Mouse (Mus musculus): ENCODE data around the gene Swap70. TPM values are rescaled to one million over a fixed set of nuclear protein-coding genes. Genes with fewer than 3 reads are reported as not detected.
A peak's percentile ranks its signal among the peaks of the same experiment; 100 is the strongest.

The Swap70 gene
- total RNA-seq, 2 experiments from 2014 or later: 12.5 to 14.3 TPM

DNA sequence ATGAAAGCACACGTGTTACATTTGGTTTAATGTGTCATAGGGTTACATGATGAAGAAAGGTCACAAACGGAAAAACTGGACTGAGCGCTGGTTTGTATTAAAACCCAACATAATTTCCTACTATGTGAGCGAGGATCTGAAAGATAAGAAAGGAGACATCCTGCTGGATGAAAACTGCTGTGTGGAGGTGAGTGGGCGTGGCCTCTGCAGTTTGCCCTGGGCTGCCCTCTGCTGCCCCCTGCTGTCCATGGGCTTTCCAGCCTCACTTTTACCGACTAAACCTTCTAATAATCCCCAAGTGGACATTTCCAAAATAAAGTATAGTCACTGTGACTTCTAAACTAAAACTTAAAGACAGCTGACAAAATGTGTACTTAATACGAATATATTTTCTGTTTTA is 44.3 kb downstream of the Swap70 start:
- intact Hi-C loops (cut with DNase I): loop anchor here (1.0 kb wide), 1 partner anchor 101 kb away; no protein-coding TSS in a partner anchor

GRCm38 (mm10) chr7:110267014-110267413 is 45.5 kb downstream of the Swap70 start:
- DNase-seq (ENCODE audit: low spot score in 2 of 2): no peak
- intact Hi-C loops (cut with DNase I): no loop called here

More for the DNA sequence above, 44.3 kb downstream of the Swap70 start:
- DNase-seq (ENCODE audit: low spot score in 2 of 2): peak; percentile 81 to 84

DNA sequence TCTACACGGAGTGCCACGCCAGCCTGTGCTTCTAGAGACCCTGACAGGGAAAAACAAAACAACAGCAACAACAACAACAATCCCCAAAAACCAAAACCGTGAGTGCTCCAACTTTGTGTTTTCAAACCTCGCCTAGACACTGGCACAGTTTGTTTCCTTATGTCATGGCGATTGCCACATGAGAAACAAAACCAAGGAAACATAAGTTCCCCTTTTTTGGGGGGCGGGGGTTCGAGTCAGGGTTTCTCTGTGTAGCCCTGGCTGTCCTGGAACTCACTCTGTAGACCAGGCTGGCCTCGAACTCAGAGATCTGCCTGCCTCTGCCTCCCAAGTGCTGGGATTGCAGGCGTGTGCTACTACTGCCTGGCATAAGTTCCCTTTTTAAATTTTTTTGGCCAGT is 46.5 kb downstream of the Swap70 start:
- DNase-seq (ENCODE audit: low spot score in 2 of 2): no peak

GRCm38 (mm10) chr7:110268511-110268910 is 47.0 kb downstream of the Swap70 start:
- intact Hi-C loops (cut with DNase I): no loop called here
- DNase-seq (ENCODE audit: low spot score in 2 of 2): no peak

More for the DNA sequence above, 46.5 kb downstream of the Swap70 start:
- intact Hi-C loops (cut with DNase I): no loop called here

DNA sequence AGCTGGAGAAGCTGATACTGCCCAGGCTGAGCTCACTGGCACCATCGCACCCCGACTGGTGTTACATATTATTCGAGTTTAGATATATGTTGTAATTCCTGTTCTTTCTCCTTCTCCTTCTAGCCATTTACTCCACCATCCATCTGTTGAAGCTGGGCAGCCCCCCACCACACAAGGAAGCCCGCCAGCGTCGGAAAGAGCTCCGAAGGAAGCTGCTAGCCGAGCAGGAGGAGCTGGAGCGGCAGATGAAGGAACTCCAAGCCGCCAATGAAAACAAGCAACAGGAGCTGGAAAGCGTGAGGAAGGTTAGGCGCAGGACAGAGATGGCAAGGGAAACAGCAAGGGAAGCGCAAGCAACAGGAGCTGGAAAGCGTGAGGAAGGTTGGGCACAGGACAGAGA is 48.3 kb downstream of the Swap70 start:
- intact Hi-C loops (cut with DNase I): no loop called here
- DNase-seq (ENCODE audit: low spot score in 2 of 2): no peak

DNA sequence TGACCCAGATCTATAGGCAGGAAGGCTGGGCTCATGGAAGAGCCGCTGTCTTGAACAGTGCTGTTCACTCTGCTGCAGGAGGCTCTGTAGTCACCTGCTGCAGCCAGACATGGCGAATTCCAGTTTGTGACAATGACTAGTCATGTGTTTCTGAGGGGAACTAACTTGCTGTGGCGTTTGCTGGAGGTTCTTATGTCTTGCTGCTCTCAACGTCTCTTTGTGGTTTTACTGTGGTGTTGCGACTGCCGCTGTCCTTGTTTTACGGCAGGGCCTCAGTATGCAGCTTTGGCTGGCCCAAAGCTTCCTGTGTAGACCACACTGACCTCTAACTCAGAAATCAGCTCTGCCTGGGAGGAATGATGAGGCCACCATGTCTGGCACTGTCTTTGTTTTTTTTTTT is 48.9 kb downstream of the Swap70 start:
- intact Hi-C loops (cut with DNase I): no loop called here

GRCm38 (mm10) chr7:110271814-110272213 is 50.3 kb downstream of the Swap70 start:
- intact Hi-C loops (cut with DNase I): no loop called here
- no peak for DNase-seq (ENCODE audit: low spot score in 2 of 2)

More for the DNA sequence above, 48.9 kb downstream of the Swap70 start:
- DNase-seq (ENCODE audit: low spot score in 2 of 2): no peak

DNA sequence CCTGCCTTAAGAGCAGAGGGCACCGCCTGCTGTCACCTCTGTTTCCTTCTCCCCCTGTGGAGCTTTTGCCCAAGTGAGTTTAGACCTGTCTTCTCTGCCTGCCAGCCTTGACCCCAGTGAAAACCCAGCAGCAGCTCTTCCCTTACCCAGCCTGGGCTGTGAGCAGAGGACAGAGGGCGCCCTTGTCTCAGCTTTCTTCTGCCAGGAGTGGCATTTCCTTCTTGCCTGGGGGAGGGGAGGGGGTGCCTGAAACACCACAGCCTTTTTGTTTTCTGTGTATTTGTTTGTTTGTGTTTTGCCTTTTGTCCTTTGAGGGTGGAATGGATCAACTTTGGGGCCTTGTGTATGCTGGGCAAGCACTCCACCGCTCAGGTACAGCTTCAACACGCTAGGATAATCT is 50.9 kb downstream of the Swap70 start:
- intact Hi-C loops (cut with DNase I): no loop called here
- DNase-seq (ENCODE audit: low spot score in 2 of 2): no peak

- intact Hi-C loops (cut with DNase I): no loop called here
- no peak for DNase-seq (ENCODE audit: low spot score in 2 of 2)
These were observed 56.3 kb downstream of the Swap70 start for GRCm38 (mm10) chr7:110277734-110278245.

DNA sequence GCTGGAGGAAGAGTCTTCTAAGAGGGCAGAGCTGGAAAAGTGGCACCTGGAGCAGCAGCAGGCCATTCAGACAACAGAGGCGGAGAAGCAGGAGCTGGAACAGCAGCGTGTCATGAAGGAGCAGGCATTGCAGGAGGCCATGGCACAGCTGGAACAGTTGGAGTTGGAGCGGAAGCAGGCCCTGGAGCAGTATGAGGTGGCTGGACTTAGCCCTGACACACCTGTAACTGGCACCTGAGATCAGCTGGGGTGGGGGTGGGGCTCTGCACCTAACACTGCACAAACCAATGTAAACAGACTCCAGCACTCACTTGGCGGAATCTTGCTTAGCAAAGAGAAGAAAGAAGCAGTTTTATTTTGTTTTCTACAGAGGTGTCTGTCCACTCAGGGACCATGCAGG is 57.7 kb downstream of the Swap70 start:
- intact Hi-C loops (cut with DNase I): no loop called here
- no peak for DNase-seq (ENCODE audit: low spot score in 2 of 2)

DNA sequence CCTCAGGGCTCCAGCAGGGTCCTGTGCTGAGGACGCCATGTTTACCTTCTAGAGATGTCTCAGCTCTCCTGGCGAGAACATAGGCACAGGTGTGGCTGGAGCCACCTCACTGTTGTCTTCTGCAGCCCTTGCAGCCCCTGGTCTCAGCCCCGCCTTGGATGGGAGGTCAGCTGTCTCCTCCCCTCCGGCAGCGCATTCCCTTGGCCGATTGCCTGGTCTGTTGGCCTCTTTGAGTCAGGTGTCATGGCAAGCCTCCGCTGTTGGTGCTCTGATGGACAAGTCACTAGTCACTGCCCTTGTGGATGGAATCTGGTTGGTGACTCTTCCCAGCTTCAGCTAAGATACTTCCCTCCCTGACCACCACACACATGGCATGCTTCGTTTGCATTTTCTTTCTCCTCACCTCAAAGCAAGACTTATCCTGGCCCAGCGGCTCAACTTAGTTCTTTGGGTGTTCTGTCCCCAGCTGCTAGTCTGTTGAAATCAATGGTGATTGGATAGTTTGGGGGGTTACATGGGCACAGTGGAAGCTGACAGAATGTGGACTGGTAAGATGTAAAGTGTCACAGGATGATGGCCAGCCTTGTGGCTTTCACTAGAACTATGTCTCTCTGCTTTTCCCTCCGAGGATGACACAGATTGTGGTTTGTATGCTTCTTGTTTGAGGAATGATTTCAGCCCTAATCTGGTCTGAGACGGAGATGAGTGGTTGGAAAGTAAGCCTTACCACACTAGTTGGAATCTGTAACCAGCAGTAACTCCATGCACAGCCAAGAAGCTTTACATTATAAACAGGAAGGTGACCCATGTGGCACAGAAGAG is 60.1 kb downstream of the Swap70 start:
- DNase-seq (ENCODE audit: low spot score in 2 of 2): no peak
- intact Hi-C loops (cut with DNase I): loop anchor here (10.0 kb wide), 1 partner anchor 523 kb away; no protein-coding TSS in a partner anchor

GRCm38 (mm10) chr7:110282797-110283196 is 61.3 kb downstream of the Swap70 start:
- no peak for DNase-seq (ENCODE audit: low spot score in 2 of 2)
- intact Hi-C loops (cut with DNase I): loop anchor here (10.0 kb wide), 1 partner anchor 522 kb away; no protein-coding TSS in a partner anchor

GRCm38 (mm10) chr7:110283484-110284275 is 62.2 kb downstream of the Swap70 start:
- intact Hi-C loops (cut with DNase I): loop anchor here (10.0 kb wide), 1 partner anchor 521 kb away; no protein-coding TSS in a partner anchor
- no peak for DNase-seq (ENCODE audit: low spot score in 2 of 2)

DNA sequence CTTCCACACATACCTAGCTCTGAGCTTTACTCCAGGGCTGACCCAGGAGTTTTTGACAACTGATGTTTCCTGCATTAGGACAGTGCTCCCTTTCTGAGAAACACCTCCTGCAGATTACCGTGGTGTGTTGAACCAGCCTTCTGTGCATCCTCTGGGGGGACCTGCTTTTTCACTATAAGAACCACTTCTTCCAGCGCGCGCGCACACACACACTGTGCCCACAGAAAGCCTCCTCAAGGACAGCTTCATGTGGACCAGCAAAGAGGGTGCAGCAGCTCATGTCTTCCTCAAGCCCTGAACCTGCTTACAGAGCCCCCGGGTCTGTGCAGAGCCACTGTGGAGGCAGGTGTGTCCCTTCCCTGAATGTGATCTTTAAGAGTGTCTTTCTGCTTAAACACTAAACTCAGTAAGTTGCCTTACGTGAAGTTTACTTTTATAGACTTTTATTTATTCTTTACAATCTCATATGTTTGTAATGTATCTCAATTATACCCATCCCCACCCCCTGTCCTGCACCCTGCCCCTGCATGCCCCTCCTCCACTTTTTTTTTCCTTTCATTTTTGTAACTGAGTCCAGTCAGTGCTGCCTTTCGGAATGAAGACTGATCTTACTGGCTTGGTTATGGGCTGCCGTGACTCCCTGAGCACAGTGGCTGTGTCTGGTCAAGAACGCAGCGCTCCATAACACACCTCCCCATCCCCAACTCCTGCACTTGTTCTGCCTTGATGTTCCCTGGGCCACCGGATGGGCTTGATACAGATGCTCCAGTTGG is 63.8 kb downstream of the Swap70 start:
- no peak for DNase-seq (ENCODE audit: low spot score in 2 of 2)
- intact Hi-C loops (cut with DNase I): loop anchor here (5.0 to 10.0 kb wide), 2 partner anchors 347 to 520 kb away; no protein-coding TSS in a partner anchor

DNA sequence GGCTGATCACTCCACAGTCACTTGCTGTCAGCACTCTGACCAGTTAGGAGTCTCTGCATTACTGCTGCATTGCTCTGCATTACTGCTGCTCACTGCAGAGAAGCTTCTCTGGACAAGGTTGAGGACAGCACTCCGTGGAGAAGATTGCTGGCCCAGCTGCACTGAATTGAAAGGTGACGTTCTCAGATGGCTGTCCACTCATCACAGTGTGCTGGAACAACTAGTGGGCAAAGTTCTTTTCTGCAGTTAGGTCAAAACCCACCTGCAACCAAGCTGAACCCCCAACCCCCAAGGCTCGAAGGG is 64.3 kb downstream of the Swap70 start:
- no peak for DNase-seq (ENCODE audit: low spot score in 2 of 2)
- intact Hi-C loops (cut with DNase I): loop anchor here (2.0 to 10.0 kb wide), 3 partner anchors 147 to 519 kb away; no protein-coding TSS in a partner anchor

DNA sequence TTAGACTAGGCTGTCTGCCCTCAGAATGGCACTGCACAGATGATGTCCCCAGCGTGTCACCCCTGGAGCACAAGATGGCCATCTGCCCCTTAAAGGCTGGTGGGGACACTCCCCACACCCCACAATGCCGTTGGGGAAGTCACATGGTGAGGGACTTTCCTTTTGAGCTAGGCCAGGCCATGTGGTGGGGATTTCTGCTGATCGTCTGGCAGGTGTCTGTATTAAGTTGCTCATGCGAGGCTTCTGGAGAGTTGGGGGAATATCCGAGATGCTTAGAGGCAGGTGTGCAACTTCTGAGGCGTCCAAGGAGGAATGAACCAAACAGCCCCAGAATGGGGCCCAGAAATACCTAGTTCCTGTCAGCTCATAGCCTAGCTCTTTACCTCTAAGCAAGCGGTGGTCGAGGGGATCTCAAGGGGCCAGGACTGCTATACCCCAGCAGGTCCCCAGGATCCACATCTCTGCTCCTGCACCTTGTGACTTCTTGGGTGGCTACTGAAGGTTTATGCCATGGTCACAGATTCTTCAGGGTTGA is 64.8 kb downstream of the Swap70 start:
- DNase-seq (ENCODE audit: low spot score in 2 of 2): no peak
- intact Hi-C loops (cut with DNase I): loop anchor here (2.0 to 10.0 kb wide), 3 partner anchors 147 to 519 kb away; no protein-coding TSS in a partner anchor

DNA sequence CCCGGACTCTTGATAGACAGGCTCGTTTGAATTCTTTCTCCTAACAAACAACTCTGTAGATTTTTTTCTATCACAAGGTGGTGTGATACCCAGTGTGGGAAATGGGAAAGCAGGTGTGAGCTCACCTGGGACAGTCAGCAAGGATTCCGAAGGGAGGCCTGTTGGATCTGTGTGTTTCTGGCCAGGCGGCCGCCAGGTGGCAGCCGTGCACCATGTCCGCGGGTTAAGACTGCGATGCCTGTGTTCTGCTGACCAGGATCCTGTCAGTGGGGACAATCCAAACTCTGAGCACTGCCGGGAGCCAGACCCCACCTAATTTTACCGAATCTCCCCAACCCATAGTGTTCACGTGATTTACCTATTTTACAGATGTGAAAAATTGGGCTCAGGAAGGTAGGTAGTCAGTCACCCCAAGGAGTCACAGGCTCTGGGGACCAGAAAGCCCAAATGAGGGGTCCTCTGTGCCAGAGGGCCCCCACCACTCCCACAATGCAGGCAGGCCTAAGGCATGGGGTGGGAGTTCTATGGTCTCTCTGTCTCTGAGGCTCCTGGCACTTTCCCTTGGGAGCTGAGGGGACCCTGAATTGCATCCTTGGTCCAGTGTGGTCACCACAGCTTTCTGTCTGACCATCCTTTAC is 65.4 kb downstream of the Swap70 start:
- intact Hi-C loops (cut with DNase I): loop anchor here (2.0 to 10.0 kb wide), 3 partner anchors 146 to 518 kb away; no protein-coding TSS in a partner anchor
- DNase-seq (ENCODE audit: low spot score in 2 of 2): peak; percentile 81 to 84

DNA sequence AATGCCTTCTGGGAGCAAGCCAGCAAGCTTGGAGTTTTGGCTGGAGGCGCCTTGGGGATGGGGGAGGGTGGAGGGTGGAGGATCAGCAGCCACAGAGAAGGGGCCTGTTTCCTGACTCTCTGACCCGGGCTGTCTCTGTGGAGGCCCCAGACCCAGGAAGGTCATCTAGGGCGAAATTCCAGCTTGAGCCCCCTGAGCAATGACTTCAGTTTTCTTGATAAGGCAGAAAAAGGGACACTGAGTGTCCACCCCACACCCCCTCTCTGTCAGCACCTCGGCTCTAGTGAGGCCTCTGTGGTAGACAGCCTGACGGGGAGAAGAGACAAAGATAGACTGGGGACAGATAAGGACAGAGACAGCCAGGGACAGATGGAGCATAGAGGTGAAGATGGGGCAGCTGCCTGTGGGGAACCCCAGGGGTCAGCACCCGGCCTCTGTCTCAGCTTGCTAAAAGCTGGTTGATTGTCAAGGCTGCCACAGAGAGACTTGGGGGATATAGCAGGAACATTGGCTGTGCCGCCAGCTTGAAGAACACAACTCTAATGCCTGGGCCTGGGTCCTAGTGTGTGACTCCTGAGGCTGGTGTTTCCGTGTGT is 66.1 kb downstream of the Swap70 start:
- DNase-seq (ENCODE audit: low spot score in 2 of 2): no peak
- intact Hi-C loops (cut with DNase I): loop anchor here (2.0 to 10.0 kb wide), 3 partner anchors 145 to 517 kb away; no protein-coding TSS in a partner anchor
